Mouse (Mus musculus) limb, embryonic 10.5 days (tissue): ENCODE measurements at regions not wholly inside any gene's neighbourhood (a gene's known extent, or its start where the extent isn't known, plus 50 kb on each side); places are given as distances from the start of the nearest gene placed in this dataset.

ENCODE experiments used
- DNase-seq: peaks from one replicate; pipeline ENCODE4 v3.0.0-alpha.2; 2017; ENCODE audit warnings: low spot score
- H3K27ac ChIP-seq: fragments of 300-500 bp; sonication (generic); 2 replicates; pipeline ENCODE4 v1.5.1; 2016; ENCODE audit warnings: mild to moderate bottlenecking
- H3K27me3 ChIP-seq: fragments of 300-500 bp; sonication (generic); 2 replicates; pipeline ENCODE4 v1.6.1; 2016; ENCODE audit warnings: low read depth, mild to moderate bottlenecking; ENCODE audit not compliant: poor library complexity, severe bottlenecking
- H3K36me3 ChIP-seq: fragments of 300-500 bp; sonication (generic); 2 replicates; pipeline ENCODE4 v1.6.1; 2016; ENCODE audit warnings: mild to moderate bottlenecking, moderate library complexity
- H3K4me1 ChIP-seq: fragments of 300-500 bp; sonication (generic); 2 replicates; pipeline ENCODE4 v1.6.1; 2016
- H3K4me3 ChIP-seq: fragments of 300-500 bp; sonication (generic); 2 replicates; pipeline ENCODE4 v1.5.1; 2016; ENCODE audit warnings: mild to moderate bottlenecking, moderate library complexity
- H3K9me3 ChIP-seq: fragments of 300-500 bp; sonication (generic); replicated peaks from 2 replicates; pipeline ENCODE4 v1.6.1; 2016; ENCODE audit warnings: mild to moderate bottlenecking
- WGBS: fragments of 180-500 bp; shearing (Covaris S2); methylation state at CpG from one replicate; pipeline ENCODE4 v1.1.7; 2016; 5-methylcytosine and 5-hydroxymethylcytosine counted together

GRCm38 (mm10) chr5:132759751-132760150 is 216.6 kb upstream of the Auts2 start:
- no peaks in the 10 kb centered on the region for H3K9me3 ChIP-seq
- H3K27ac ChIP-seq = no peak overlapping the region
- WGBS = 83% methylated on average over 6 of the region's 6 CpGs
- DNase-seq = no peak
- H3K36me3 ChIP-seq = no peaks in the 10 kb centered on the region
- H3K4me3 ChIP-seq = no peak overlapping the region
- H3K4me1 ChIP-seq = peaks cover 2% of the 10 kb centered on the region
- no peaks in the 10 kb centered on the region for H3K27me3 ChIP-seq

GRCm38 (mm10) chr5:132758941-132759340 is 215.8 kb upstream of the Auts2 start:
- Histone ChIP-seq H3K27ac (no peak overlapping the region), H3K36me3 (no peaks in the 10 kb centered on the region), H3K9me3 (no peaks in the 10 kb centered on the region), H3K4me3 (no peak overlapping the region), H3K27me3 (no peaks in the 10 kb centered on the region), H3K4me1 (peaks cover 3% of the 10 kb centered on the region)
- no peak for DNase-seq
- WGBS = 82% methylated on average over 10 of the region's 10 CpGs

- no peak overlapping the region for H3K4me3 ChIP-seq
- no peaks in the 10 kb centered on the region for H3K27me3 ChIP-seq
- H3K4me1 ChIP-seq = no peaks in the 10 kb centered on the region
- WGBS = 89% methylated on average over 5 of the region's 5 CpGs
- no peak overlapping the region for H3K27ac ChIP-seq
- no peak for DNase-seq
- H3K9me3 ChIP-seq = no peaks in the 10 kb centered on the region
- no peaks in the 10 kb centered on the region for H3K36me3 ChIP-seq
Observed at GRCm38 (mm10) chr5:132737966-132738365, 194.8 kb upstream of the Auts2 start.

GRCm38 (mm10) chr5:132728689-132729189 is 185.6 kb upstream of the Auts2 start:
- no peaks in the 10 kb centered on the region for H3K4me1 ChIP-seq
- no peak overlapping the region for H3K27ac ChIP-seq
- H3K27me3 ChIP-seq = no peaks in the 10 kb centered on the region
- H3K36me3 ChIP-seq = no peaks in the 10 kb centered on the region
- 54% methylated on average over 10 of the region's 10 CpGs for WGBS
- no peak for DNase-seq
- no peak overlapping the region for H3K4me3 ChIP-seq
- H3K9me3 ChIP-seq = no peaks in the 10 kb centered on the region

- no peak for DNase-seq
- H3K4me3 ChIP-seq = no peak overlapping the region
- no peaks in the 10 kb centered on the region for H3K36me3 ChIP-seq
- 79% methylated on average over 2 of the region's 2 CpGs for WGBS
- H3K27me3 ChIP-seq = no peaks in the 10 kb centered on the region
- no peaks in the 10 kb centered on the region for H3K9me3 ChIP-seq
- no peak overlapping the region for H3K27ac ChIP-seq
- no peaks in the 10 kb centered on the region for H3K4me1 ChIP-seq
Observed at GRCm38 (mm10) chr5:132724467-132724866, 181.3 kb upstream of the Auts2 start.

GRCm38 (mm10) chr5:132710301-132710700 is 167.2 kb upstream of the Auts2 start:
- 68% methylated on average over 4 of the region's 4 CpGs for WGBS
- Histone ChIP-seq H3K27me3 (no peaks in the 10 kb centered on the region), H3K4me3 (no peak overlapping the region), H3K4me1 (no peaks in the 10 kb centered on the region), H3K9me3 (no peaks in the 10 kb centered on the region), H3K27ac (no peak overlapping the region), H3K36me3 (no peaks in the 10 kb centered on the region)
- no peak for DNase-seq

GRCm38 (mm10) chr5:132707531-132707930 is 164.4 kb upstream of the Auts2 start:
- no peaks in the 10 kb centered on the region; the same call in 1 of the 2 replicates for H3K4me1 ChIP-seq
- H3K4me3 ChIP-seq = no peak overlapping the region
- no peaks in the 10 kb centered on the region for H3K27me3 ChIP-seq
- 73% methylated on average over 4 of the region's 4 CpGs for WGBS
- DNase-seq = no peak
- no peak overlapping the region for H3K27ac ChIP-seq
- H3K9me3 ChIP-seq = no peaks in the 10 kb centered on the region
- no peaks in the 10 kb centered on the region for H3K36me3 ChIP-seq

GRCm38 (mm10) chr5:132703455-132704100 is 160.4 kb upstream of the Auts2 start:
- Histone ChIP-seq H3K36me3 (no peaks in the 10 kb centered on the region), H3K4me3 (no peak overlapping the region), H3K4me1 (no peaks in the 10 kb centered on the region; the same call in 1 of the 2 replicates), H3K27me3 (no peaks in the 10 kb centered on the region), H3K9me3 (no peaks in the 10 kb centered on the region), H3K27ac (no peak overlapping the region)
- no peak for DNase-seq
- WGBS = 91% methylated on average over 10 of the region's 10 CpGs

GRCm38 (mm10) chr5:132702573-132702972 is 159.4 kb upstream of the Auts2 start:
- H3K36me3 ChIP-seq = no peaks in the 10 kb centered on the region
- H3K4me3 ChIP-seq = no peak overlapping the region
- no peaks in the 10 kb centered on the region for H3K27me3 ChIP-seq
- no peak overlapping the region for H3K27ac ChIP-seq
- 88% methylated on average over 3 of the region's 3 CpGs for WGBS
- H3K4me1 ChIP-seq = no peaks in the 10 kb centered on the region; the same call in 1 of the 2 replicates
- DNase-seq = no peak
- no peaks in the 10 kb centered on the region for H3K9me3 ChIP-seq

- Histone ChIP-seq H3K9me3 (no peaks in the 10 kb centered on the region), H3K4me3 (no peak overlapping the region), H3K36me3 (no peaks in the 10 kb centered on the region), H3K4me1 (no peaks in the 10 kb centered on the region), H3K27ac (no peak overlapping the region), H3K27me3 (no peaks in the 10 kb centered on the region)
- no peak for DNase-seq
- WGBS = 90% methylated on average over 10 of the region's 10 CpGs
Observed at GRCm38 (mm10) chr5:132690784-132691183, 147.6 kb upstream of the Auts2 start.

- WGBS = 96% methylated on average over 11 of the region's 11 CpGs
- no peaks in the 10 kb centered on the region for H3K27me3 ChIP-seq
- no peak for DNase-seq
- no peak overlapping the region for H3K4me3 ChIP-seq
- peaks cover 12% of the 10 kb centered on the region for H3K4me1 ChIP-seq
- H3K36me3 ChIP-seq = no peaks in the 10 kb centered on the region
- H3K9me3 ChIP-seq = no peaks in the 10 kb centered on the region
- no peak overlapping the region for H3K27ac ChIP-seq
Observed at GRCm38 (mm10) chr5:132675261-132675660, 132.1 kb upstream of the Auts2 start.

GRCm38 (mm10) chr5:132673599-132674305 is 130.6 kb upstream of the Auts2 start:
- Histone ChIP-seq H3K9me3 (no peaks in the 10 kb centered on the region), H3K27ac (no peak overlapping the region), H3K4me3 (no peak overlapping the region), H3K4me1 (peaks cover 10% of the 10 kb centered on the region), H3K27me3 (no peaks in the 10 kb centered on the region), H3K36me3 (no peaks in the 10 kb centered on the region)
- 46% methylated on average over 6 of the region's 6 CpGs for WGBS
- peak; percentile 41 for DNase-seq

GRCm38 (mm10) chr5:132671496-132671895 is 128.4 kb upstream of the Auts2 start:
- 52% methylated on average over 5 of the region's 5 CpGs for WGBS

More at GRCm38 (mm10) chr5:132671496-132671895, 128.4 kb upstream of the Auts2 start:
- no peak for DNase-seq
- Histone ChIP-seq H3K27ac (no peak overlapping the region), H3K36me3 (no peaks in the 10 kb centered on the region), H3K4me3 (no peak overlapping the region), H3K4me1 (peaks cover 6% of the 10 kb centered on the region; the same call in 1 of the 2 replicates), H3K27me3 (no peaks in the 10 kb centered on the region), H3K9me3 (no peaks in the 10 kb centered on the region)
